Mouse (Mus musculus): ENCODE results near the gene Rpl34. TPM values are rescaled to one million over a fixed set of nuclear protein-coding genes. Genes with fewer than 3 reads are reported as not detected.
A peak's percentile ranks its signal among the peaks of the same experiment; 100 is the strongest.

The Rpl34 gene
- polyA plus RNA-seq, 1 experiment from 2014 or later: 808 TPM

DNA sequence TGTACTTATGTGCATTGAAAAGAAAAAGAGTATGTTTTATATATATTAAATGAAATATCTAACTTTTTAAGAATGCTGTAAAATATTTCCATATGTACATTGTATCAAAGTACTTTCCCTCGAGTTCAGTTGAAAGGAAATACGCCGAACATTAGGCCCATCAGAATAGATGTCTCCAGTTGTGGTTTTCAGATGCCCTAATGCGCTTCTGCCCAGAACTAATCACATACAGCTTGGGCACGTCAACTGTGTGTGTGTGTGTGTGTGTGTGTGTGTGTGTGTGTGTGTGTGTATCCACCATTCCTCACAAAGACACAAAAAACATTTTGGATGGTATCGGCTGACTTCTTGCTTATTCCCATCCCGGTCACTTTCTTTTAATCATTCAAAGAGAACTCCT lies 13.6 kb downstream of the Rpl34 start:
- Histone ChIP-seq H3K4me1 (ENCODE audit: control insufficient read depth, insufficient read depth, low read length) (no peaks in the 10 kb centered on the region), H3K27me3 (ENCODE audit: control insufficient read depth, insufficient read depth, low read length) (no peaks in the 10 kb centered on the region), H3K27ac (ENCODE audit: low read length) (no peak overlapping the region), H3K9me3 (replicated peaks; ENCODE audit: control insufficient read depth, low read length) (no peaks in the 10 kb centered on the region), H3K36me3 (ENCODE audit: control insufficient read depth, insufficient read depth, low read length) (no peaks in the 10 kb centered on the region), H3K9ac (ENCODE audit: low read length) (no peak overlapping the region), H3K4me3 (replicated peaks; ENCODE audit: low read length) (no peak overlapping the region), H3K4me2 (ENCODE audit: low read depth, low read length) (no peak overlapping the region)
- no peak for ATAC-seq (ENCODE audit: insufficient read depth, low FRiP score)
- 86% methylated on average over 7 of the region's 7 CpGs for WGBS

- WGBS: 11% methylated on average over 22 of the region's 22 CpGs
- H3K9ac ChIP-seq (ENCODE audit: low read length): peak overlapping the region; percentile 61
- H3K9me3 ChIP-seq (replicated peaks; ENCODE audit: control insufficient read depth, low read length): no peaks in the 10 kb centered on the region
- no peaks in the 10 kb centered on the region for H3K27me3 ChIP-seq (ENCODE audit: control insufficient read depth, insufficient read depth, low read length)
- H3K4me2 ChIP-seq (ENCODE audit: low read depth, low read length): peak overlapping the region; percentile 55
- ATAC-seq (ENCODE audit: insufficient read depth, low FRiP score): no peak; the same call in 1 of the 2 replicates
- H3K36me3 ChIP-seq (ENCODE audit: control insufficient read depth, insufficient read depth, low read length): no peaks in the 10 kb centered on the region
- peak overlapping the region; percentile 46 for H3K4me3 ChIP-seq (replicated peaks; ENCODE audit: low read length)
- H3K27ac ChIP-seq (ENCODE audit: low read length): peak overlapping the region; percentile 12; the same call in 1 of the 2 replicates
- H3K4me1 ChIP-seq (ENCODE audit: control insufficient read depth, insufficient read depth, low read length): peaks cover 2% of the 10 kb centered on the region; the same call in 1 of the 2 replicates
These were observed 15.2 kb downstream of the Rpl34 start for GRCm38 (mm10) chr3:130714775-130715568.

DNA sequence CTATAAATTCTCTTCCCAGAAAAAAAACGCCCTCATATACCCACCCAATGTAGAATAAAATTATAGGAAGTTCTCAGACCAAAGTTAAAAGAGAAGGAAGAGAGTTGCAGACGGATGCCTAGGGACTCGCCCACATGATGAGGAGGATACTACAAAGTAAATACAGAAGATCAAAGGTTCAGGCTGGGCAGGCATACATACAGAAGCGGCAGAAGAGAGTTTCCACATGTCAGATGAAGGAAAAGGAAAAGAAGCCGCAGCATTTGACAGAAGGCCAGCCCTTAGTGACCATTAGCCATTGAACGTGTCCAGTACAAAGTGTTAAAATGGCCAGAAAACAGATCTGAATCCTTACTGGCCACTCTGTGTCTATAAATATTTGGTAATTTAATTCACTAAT lies 17.3 kb downstream of the Rpl34 start:
- Histone ChIP-seq H3K4me3 (replicated peaks; ENCODE audit: low read length) (no peak overlapping the region), H3K4me2 (ENCODE audit: low read depth, low read length) (no peak overlapping the region), H3K9ac (ENCODE audit: low read length) (no peak overlapping the region), H3K9me3 (replicated peaks; ENCODE audit: control insufficient read depth, low read length) (no peaks in the 10 kb centered on the region), H3K4me1 (ENCODE audit: control insufficient read depth, insufficient read depth, low read length) (peaks cover 7% of the 10 kb centered on the region), H3K27ac (ENCODE audit: low read length) (no peak overlapping the region), H3K36me3 (ENCODE audit: control insufficient read depth, insufficient read depth, low read length) (no peaks in the 10 kb centered on the region), H3K27me3 (ENCODE audit: control insufficient read depth, insufficient read depth, low read length) (no peaks in the 10 kb centered on the region)
- WGBS: 44% methylated on average over 6 of the region's 6 CpGs
- ATAC-seq (ENCODE audit: insufficient read depth, low FRiP score): no peak

- Histone ChIP-seq H3K4me2 (ENCODE audit: low read depth, low read length) (peak overlapping the region; percentile 64), H3K9me3 (replicated peaks; ENCODE audit: control insufficient read depth, low read length) (no peaks in the 10 kb centered on the region), H3K4me3 (replicated peaks; ENCODE audit: low read length) (peak overlapping the region; percentile 95), H3K9ac (ENCODE audit: low read length) (peak overlapping the region; percentile 55; the same call in 1 of the 2 replicates), H3K4me1 (ENCODE audit: control insufficient read depth, insufficient read depth, low read length) (peaks cover 13% of the 10 kb centered on the region), H3K27me3 (ENCODE audit: control insufficient read depth, insufficient read depth, low read length) (no peaks in the 10 kb centered on the region), H3K36me3 (ENCODE audit: control insufficient read depth, insufficient read depth, low read length) (no peaks in the 10 kb centered on the region), H3K27ac (ENCODE audit: low read length) (no peak overlapping the region)
- WGBS: 51% methylated on average over 7 of the region's 7 CpGs
- ATAC-seq (ENCODE audit: insufficient read depth, low FRiP score): no peak
These were observed 20.1 kb downstream of the Rpl34 start for GRCm38 (mm10) chr3:130710103-130710502.

DNA sequence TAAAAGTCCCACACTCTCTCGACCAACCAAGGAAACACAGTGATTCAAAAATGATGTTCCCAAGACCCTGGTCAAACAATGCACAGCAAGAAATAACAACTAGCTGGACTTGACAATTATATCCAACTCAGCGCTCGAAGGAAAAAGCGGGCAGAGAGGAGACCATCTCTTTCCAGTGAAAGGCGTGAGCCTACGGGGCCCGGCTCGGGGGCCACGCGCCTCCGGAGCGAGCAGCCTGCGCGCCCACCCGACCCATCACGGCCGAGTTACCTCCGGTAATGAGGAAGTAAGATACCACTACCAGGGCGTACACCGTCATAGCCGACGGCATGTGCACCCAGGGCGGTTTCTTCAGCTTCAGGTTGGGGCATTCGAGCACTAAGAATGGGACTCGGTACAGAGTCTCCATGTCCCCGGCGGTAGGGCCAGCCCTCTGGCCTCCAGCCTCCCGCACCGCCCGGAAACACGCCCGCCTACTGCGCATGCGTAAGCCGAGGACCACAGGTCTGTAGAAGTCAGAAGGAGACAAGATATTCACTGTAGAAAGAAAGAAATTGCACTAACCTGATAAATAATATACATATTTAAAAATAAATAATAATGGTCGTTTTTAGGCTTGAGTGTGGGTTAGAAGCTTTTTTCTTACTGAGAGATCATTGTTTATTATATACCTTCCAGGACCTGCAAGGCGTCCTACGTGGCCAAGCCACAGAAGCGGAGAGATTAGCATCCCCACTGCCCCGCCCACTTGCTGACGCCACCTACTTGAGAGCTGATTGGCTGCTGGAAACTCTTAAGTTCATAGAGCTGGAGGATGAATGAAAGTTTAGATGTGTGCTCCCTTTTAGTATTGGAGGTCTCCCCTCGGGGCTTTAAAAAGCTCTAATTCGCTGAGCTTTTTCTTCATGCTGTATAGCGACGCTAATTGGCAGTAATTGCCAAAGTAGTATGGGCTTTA lies 21.0 kb downstream of the Rpl34 start, which contains the start of gene Ostc:
Gene Ostc (minus strand): TSS at position 478 of the 958 bp plus-strand sequence.
- peak within 1 kb of the TSS; percentile 96 for H3K9ac ChIP-seq (ENCODE audit: low read length)
- no peaks in the 10 kb centered on the region for H3K27me3 ChIP-seq (ENCODE audit: control insufficient read depth, insufficient read depth, low read length)
- peak within 1 kb of the TSS; percentile 66 for H3K4me2 ChIP-seq (ENCODE audit: low read depth, low read length)
- H3K36me3 ChIP-seq (ENCODE audit: control insufficient read depth, insufficient read depth, low read length): no peaks in the 10 kb centered on the region
- H3K9me3 ChIP-seq (replicated peaks; ENCODE audit: control insufficient read depth, low read length): no peaks in the 10 kb centered on the region
- H3K4me1 ChIP-seq (ENCODE audit: control insufficient read depth, insufficient read depth, low read length): peaks cover 13% of the 10 kb centered on the region
- WGBS: under 1% methylated on average over 45 of the region's 45 CpGs
- peak within 1 kb of the TSS; percentile 91 for H3K27ac ChIP-seq (ENCODE audit: low read length)
- H3K4me3 ChIP-seq (replicated peaks; ENCODE audit: low read length): peak within 1 kb of the TSS; percentile 95
- ATAC-seq (ENCODE audit: insufficient read depth, low FRiP score): peak; percentile 96

DNA sequence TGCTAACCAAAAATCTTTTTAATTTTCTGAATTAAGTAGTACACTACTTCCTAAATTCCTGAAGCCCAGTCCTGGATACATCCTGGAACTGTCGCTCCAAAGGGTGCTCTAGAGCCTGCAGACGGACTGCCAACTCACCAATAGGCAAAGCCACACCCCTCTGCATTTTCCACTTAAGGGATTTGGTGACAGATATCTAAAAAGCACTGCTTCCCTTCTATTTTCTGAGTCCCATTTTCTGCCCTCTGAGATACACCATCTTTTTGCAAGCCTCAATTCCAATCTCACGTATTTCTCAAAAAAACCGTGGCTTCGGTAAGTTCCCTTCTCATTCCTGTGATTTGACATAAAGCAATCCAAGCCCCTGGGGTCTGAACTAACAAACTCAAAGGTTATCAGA lies 21.7 kb downstream of the Rpl34 start:
- WGBS: 1% methylated on average over 5 of the region's 5 CpGs
- no peaks in the 10 kb centered on the region; the same call in 1 of the 2 replicates for H3K36me3 ChIP-seq (ENCODE audit: control insufficient read depth, insufficient read depth, low read length)
- no peak for ATAC-seq (ENCODE audit: insufficient read depth, low FRiP score)
- peak overlapping the region; percentile 91 for H3K27ac ChIP-seq (ENCODE audit: low read length)
- H3K4me3 ChIP-seq (replicated peaks; ENCODE audit: low read length): peak overlapping the region; percentile 95
- H3K9me3 ChIP-seq (replicated peaks; ENCODE audit: control insufficient read depth, low read length): no peaks in the 10 kb centered on the region
- peak overlapping the region; percentile 66 for H3K4me2 ChIP-seq (ENCODE audit: low read depth, low read length)
- H3K27me3 ChIP-seq (ENCODE audit: control insufficient read depth, insufficient read depth, low read length): no peaks in the 10 kb centered on the region
- peak overlapping the region; percentile 96 for H3K9ac ChIP-seq (ENCODE audit: low read length)
- peaks cover 13% of the 10 kb centered on the region for H3K4me1 ChIP-seq (ENCODE audit: control insufficient read depth, insufficient read depth, low read length)

- Histone ChIP-seq H3K9me3 (replicated peaks; ENCODE audit: control insufficient read depth, low read length) (no peaks in the 10 kb centered on the region), H3K9ac (ENCODE audit: low read length) (no peak overlapping the region), H3K36me3 (ENCODE audit: control insufficient read depth, insufficient read depth, low read length) (peaks cover 8% of the 10 kb centered on the region; the same call in 1 of the 2 replicates), H3K27me3 (ENCODE audit: control insufficient read depth, insufficient read depth, low read length) (no peaks in the 10 kb centered on the region), H3K4me2 (ENCODE audit: low read depth, low read length) (no peak overlapping the region), H3K4me1 (ENCODE audit: control insufficient read depth, insufficient read depth, low read length) (no peaks in the 10 kb centered on the region), H3K4me3 (replicated peaks; ENCODE audit: low read length) (no peak overlapping the region), H3K27ac (ENCODE audit: low read length) (no peak overlapping the region)
- no peak for ATAC-seq (ENCODE audit: insufficient read depth, low FRiP score)
- 70% methylated on average over 6 of the region's 6 CpGs for WGBS
These were observed 27.9 kb downstream of the Rpl34 start for GRCm38 (mm10) chr3:130702289-130702688.

GRCm38 (mm10) chr3:130697622-130698021 lies 32.6 kb downstream of the Rpl34 start:
- Histone ChIP-seq H3K9me3 (replicated peaks; ENCODE audit: control insufficient read depth, low read length) (0 out of 2 replicates have a peak, but pooled peaks cover 2% of the 10 kb centered on the region), H3K4me1 (ENCODE audit: control insufficient read depth, insufficient read depth, low read length) (no peaks in the 10 kb centered on the region), H3K4me3 (replicated peaks; ENCODE audit: low read length) (no peak overlapping the region), H3K9ac (ENCODE audit: low read length) (no peak overlapping the region), H3K27ac (ENCODE audit: low read length) (no peak overlapping the region), H3K36me3 (ENCODE audit: control insufficient read depth, insufficient read depth, low read length) (peaks cover 22% of the 10 kb centered on the region), H3K4me2 (ENCODE audit: low read depth, low read length) (no peak overlapping the region), H3K27me3 (ENCODE audit: control insufficient read depth, insufficient read depth, low read length) (no peaks in the 10 kb centered on the region)
- WGBS: 77% methylated on average over 4 of the region's 4 CpGs
- no peak for ATAC-seq (ENCODE audit: insufficient read depth, low FRiP score)

Data from stomach, embryonic 16.5 days (tissue).